Mouse (Mus musculus) stomach, postnatal 0 days (tissue): Measurements from ENCODE around the gene Asna1.

Experiments
- CTCF ChIP-seq: IDR thresholded peaks from 2 replicates; pipeline ENCODE4 v1.5.1; 2016; ENCODE audit warnings: antibody characterized with exemption, low read depth, mild to moderate bottlenecking, moderate library complexity
- EP300 ChIP-seq: optimal IDR thresholded peaks from 2 replicates; pipeline ENCODE3; 2016; ENCODE audit warnings: antibody characterized with exemption

GRCm38 (mm10) chr8:84976031-84976762 is 48.9 kb downstream of the Asna1 start:
- TF ChIP-seq CTCF (no peak; the same call in 1 of the 2 replicates), EP300 (peak; percentile 73)
